Mouse (Mus musculus) embryonic fibroblast, embryonic 13.5 days (primary cell): Measurements from ENCODE around the gene Pnldc1.

Experiments used
- CTCF ChIP-seq: IDR thresholded peaks from 2 replicates; pipeline ENCODE4 v1.5.1; 2011; ENCODE audit warnings: mild to moderate bottlenecking, control low read depth, low read length, moderate library complexity, borderline replicate concordance; ENCODE audit not compliant: insufficient read depth
- POLR2A ChIP-seq: IDR thresholded peaks from 2 replicates; pipeline ENCODE4 v1.6.1; 2011; ENCODE audit warnings: low read depth, mild to moderate bottlenecking, control low read depth, low read length, moderate library complexity

GRCm38 (mm10) chr17:12858072-12858471, 52.0 kb downstream of the Pnldc1 start:
- no peak for TF ChIP-seq CTCF
- no peak for TF ChIP-seq POLR2A
